Mouse (Mus musculus): ENCODE data around the gene BB287469.
A peak's percentile ranks its signal among the peaks of the same experiment; 100 is the strongest.
"Not testable (repeated sequence)": the region's sequence is repeated elsewhere in the genome, so short reads cannot be mapped to it uniquely, and the experiment has no call there.

Gene BB287469

DNA sequence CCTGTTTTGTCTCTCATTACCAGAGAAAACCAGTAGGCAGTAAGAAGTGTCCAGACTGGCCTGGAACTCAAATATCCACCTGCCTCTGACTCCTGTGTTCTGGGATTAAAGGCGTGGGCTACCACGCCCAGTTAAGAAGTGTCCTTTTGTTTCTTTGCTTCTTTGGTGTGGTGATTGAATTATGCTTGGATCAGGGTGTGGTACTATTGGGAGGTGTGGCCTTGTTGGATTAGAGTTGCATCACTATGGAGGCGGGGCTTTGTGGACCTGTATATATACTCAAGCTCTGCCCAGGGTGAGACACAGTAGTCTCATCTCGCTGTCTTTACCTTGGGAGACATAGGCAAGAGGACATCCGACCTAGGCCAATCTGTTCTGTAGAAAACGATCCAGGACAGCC lies at the start of gene BB287469:
Gene BB287469 (plus strand): TSS at position 301 of the 400 bp plus-strand sequence.
- not testable (repeated sequence) for DNase-seq

GRCm38 (mm10) chr12:87775655-87776054 lies 40.7 kb upstream of the BB287469 start, which contains the start of gene Gm21319:
Gene Gm21319, minus strand, starts transcription at chr12:87775755.
- not testable (repeated sequence) for DNase-seq

DNA sequence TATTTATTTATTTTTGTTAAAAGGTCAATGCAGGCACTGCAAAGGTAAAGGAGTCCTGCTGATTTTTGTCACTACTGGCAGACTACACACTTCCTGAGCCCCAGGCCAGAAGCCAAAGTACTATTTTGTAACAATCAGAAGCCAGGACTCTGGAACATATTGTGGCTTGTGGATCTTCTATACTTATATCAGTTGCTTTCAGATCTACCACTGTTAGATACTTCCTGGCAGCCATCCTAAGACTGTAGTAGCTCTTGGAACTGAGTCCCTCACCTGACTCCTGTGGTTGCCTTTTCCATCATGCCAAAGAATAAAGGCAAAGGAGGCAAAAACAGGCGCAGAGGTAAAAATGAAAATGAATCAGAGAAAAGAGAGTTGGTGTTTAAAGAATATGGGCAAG lies 21.2 kb upstream of the BB287469 start, which contains the start of gene Gm21936:
Gene Gm21936 (plus strand): TSS at position 301 of the 400 bp plus-strand sequence.
- not testable (repeated sequence) for DNase-seq

DNA sequence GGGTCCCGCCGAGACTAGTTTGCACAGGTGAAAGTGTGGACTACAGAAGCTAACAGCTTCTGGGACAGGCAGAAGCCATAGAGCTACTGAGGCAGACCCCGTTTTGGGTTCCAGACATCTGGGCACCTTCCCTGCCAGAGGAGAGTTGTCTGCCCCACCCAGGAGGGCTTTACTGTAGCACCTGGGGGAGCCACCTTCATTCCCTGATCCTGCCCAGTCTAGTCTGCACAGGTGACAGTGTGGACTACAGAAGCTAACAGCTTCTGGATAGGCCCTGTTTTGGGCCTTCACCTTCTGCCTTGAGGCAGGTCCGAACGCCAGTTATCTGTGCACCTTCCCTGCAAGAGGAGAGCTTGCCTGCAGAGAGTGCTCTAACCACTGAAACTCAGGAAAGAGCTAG lies 18.4 kb upstream of the BB287469 start:
- DNase-seq, result not testable (repeated sequence)

DNA sequence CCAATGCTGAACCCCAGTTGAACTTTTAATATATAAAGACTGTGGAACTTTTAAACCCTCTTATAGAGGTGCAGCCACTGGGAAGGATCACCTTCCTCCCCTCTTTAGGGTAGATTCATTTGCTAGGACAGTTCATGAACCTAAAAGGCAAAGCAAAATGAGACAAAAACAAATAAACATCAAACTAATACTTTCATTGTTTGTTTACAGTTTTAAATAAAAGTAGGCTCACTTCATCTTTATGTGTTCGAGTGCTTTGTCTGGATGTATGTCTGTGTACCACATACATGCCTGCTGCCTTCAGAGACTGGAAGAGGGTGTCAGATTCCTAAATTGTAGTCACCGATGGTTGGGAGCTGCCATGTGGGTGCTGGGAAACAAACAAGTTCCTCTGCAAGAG lies 25.9 kb downstream of the BB287469 start, which contains the start of gene Gm2001:
Gene Gm2001 (minus strand): TSS at position 101 of the 400 bp plus-strand sequence.
- DNase-seq, result not testable (repeated sequence)

GRCm38 (mm10) chr12:87850657-87851056 lies 34.3 kb downstream of the BB287469 start:
- not testable (repeated sequence) for DNase-seq

GRCm38 (mm10) chr12:87856067-87856466 lies 39.7 kb downstream of the BB287469 start:
- DNase-seq, result not testable (repeated sequence)

GRCm38 (mm10) chr12:87861740-87862692 lies 45.6 kb downstream of the BB287469 start:
- peak in 1 of 2 experiments; percentile 5 for DNase-seq

- DNase-seq, result not testable (repeated sequence)
These were observed 47.3 kb downstream of the BB287469 start for GRCm38 (mm10) chr12:87863638-87864037.

- DNase-seq, result not testable (repeated sequence)
These were observed 47.7 kb downstream of the BB287469 start for GRCm38 (mm10) chr12:87864048-87864447.

All from thymus, postnatal 36 days (tissue).